Mouse (Mus musculus) T-helper 1 cell (primary cell): ENCODE measurements around the gene Abcc8.

Experiments
- in situ Hi-C: fragments of 300-600 bp; cut with MboI, MseI; formaldehyde crosslinking; loops from one replicate; pipeline ENCODE4 v1.15.1; 2025; ENCODE audit warnings: high pct_unique_total_duplicates

The Abcc8 gene

GRCm38 (mm10) chr7:46154498-46155488, 25.0 kb downstream of the Abcc8 start:
- in situ Hi-C loops = no loop called here

- in situ Hi-C loops = no loop called here
These were observed 26.9 kb downstream of the Abcc8 start for GRCm38 (mm10) chr7:46152819-46153351.

- in situ Hi-C loops = no loop called here
These were observed 32.4 kb downstream of the Abcc8 start for GRCm38 (mm10) chr7:46147417-46147816.

- in situ Hi-C loops = no loop called here
These were observed 33.0 kb downstream of the Abcc8 start for GRCm38 (mm10) chr7:46146675-46147308.

- in situ Hi-C loops = no loop called here
These were observed 35.8 kb downstream of the Abcc8 start for GRCm38 (mm10) chr7:46144061-46144460.

- in situ Hi-C loops = no loop called here
These were observed 41.4 kb downstream of the Abcc8 start for GRCm38 (mm10) chr7:46138329-46138930.

- in situ Hi-C loops = no loop called here
These were observed 46.0 kb downstream of the Abcc8 start for GRCm38 (mm10) chr7:46133858-46134257.

GRCm38 (mm10) chr7:46132229-46132628, 47.6 kb downstream of the Abcc8 start:
- in situ Hi-C loops = no loop called here

- in situ Hi-C loops = no loop called here
These were observed 48.0 kb downstream of the Abcc8 start for GRCm38 (mm10) chr7:46131806-46132205.

GRCm38 (mm10) chr7:46131266-46131665, 48.6 kb downstream of the Abcc8 start:
- in situ Hi-C loops = no loop called here

- in situ Hi-C loops = no loop called here
These were observed 49.1 kb downstream of the Abcc8 start for GRCm38 (mm10) chr7:46130723-46131122.

GRCm38 (mm10) chr7:46129463-46130179, 50.2 kb downstream of the Abcc8 start:
- in situ Hi-C loops = no loop called here

GRCm38 (mm10) chr7:46128196-46128595, 51.6 kb downstream of the Abcc8 start:
- in situ Hi-C loops = no loop called here

GRCm38 (mm10) chr7:46125340-46125739, 54.5 kb downstream of the Abcc8 start:
- in situ Hi-C loops = no loop called here

- in situ Hi-C loops = no loop called here
These were observed 55.4 kb downstream of the Abcc8 start for GRCm38 (mm10) chr7:46124460-46124859.

GRCm38 (mm10) chr7:46122964-46123363, 56.9 kb downstream of the Abcc8 start:
- in situ Hi-C loops = no loop called here

- in situ Hi-C loops = no loop called here
These were observed 62.8 kb downstream of the Abcc8 start for GRCm38 (mm10) chr7:46117035-46117434.

- in situ Hi-C loops = no loop called here
These were observed 63.7 kb downstream of the Abcc8 start for GRCm38 (mm10) chr7:46116118-46116581.

- in situ Hi-C loops = no loop called here
These were observed 66.4 kb downstream of the Abcc8 start for GRCm38 (mm10) chr7:46113435-46113834.

- in situ Hi-C loops = no loop called here
These were observed 67.9 kb downstream of the Abcc8 start for GRCm38 (mm10) chr7:46111938-46112337.

GRCm38 (mm10) chr7:46111212-46111817, 68.5 kb downstream of the Abcc8 start:
- in situ Hi-C loops = no loop called here
